Mouse (Mus musculus): Measurements from ENCODE around the gene Pgc. TPM values are rescaled to one million over a fixed set of nuclear protein-coding genes. Genes with fewer than 3 reads are reported as not detected.

The Pgc gene
- total and polyA plus RNA-seq, 2 experiments = 0.26 TPM; not detected in 1

- Histone ChIP-seq H3K27ac (replicated peaks; ENCODE audit: insufficient read depth, low read depth, low read length) (no peak overlapping the region), H3K27me3 (ENCODE audit: control insufficient read depth, insufficient read depth, low read length) (no peaks in the 10 kb centered on the region), H3K4me1 (ENCODE audit: control insufficient read depth, insufficient read depth, low read length) (peaks cover 5% of the 10 kb centered on the region; the same call in 1 of the 2 replicates), H3K36me3 (ENCODE audit: control insufficient read depth, insufficient read depth, low read length) (no peaks in the 10 kb centered on the region), H3K79me2 (ENCODE audit: control insufficient read depth, insufficient read depth, low read length) (peaks cover 35% of the 10 kb centered on the region), H3K9ac (ENCODE audit: low read depth, low read length) (peak overlapping the region; percentile 55; the same call in 1 of the 2 replicates), H3K4me3 (ENCODE audit: insufficient read depth, low read depth, low read length) (peak overlapping the region; percentile 84; the same call in 1 of the 2 replicates)
- 64% methylated on average over 20 of the region's 20 CpGs for WGBS
- TF ChIP-seq POLR2A (IDR thresholded peaks at IDR 0.05; ENCODE audit: extremely low read depth, insufficient read depth, low read length) (no peak), CTCF (IDR thresholded peaks at IDR 0.05; ENCODE audit: low read depth, low read length) (no peak)
- no peak for DNase-seq (ENCODE audit: extremely low read depth, low read depth, low spot score)
Observed at GRCm38 (mm10) chr17:47738879-47739798, 12.5 kb downstream of the Pgc start.

- peaks cover 39% of the 10 kb centered on the region for H3K79me2 ChIP-seq (ENCODE audit: control insufficient read depth, insufficient read depth, low read length)
- H3K27ac ChIP-seq (replicated peaks; ENCODE audit: insufficient read depth, low read depth, low read length) = no peak overlapping the region
- TF ChIP-seq POLR2A (IDR thresholded peaks at IDR 0.05; ENCODE audit: extremely low read depth, insufficient read depth, low read length) (no peak), CTCF (IDR thresholded peaks at IDR 0.05; ENCODE audit: low read depth, low read length) (no peak)
- no peak overlapping the region for H3K9ac ChIP-seq (ENCODE audit: low read depth, low read length)
- no peaks in the 10 kb centered on the region for H3K27me3 ChIP-seq (ENCODE audit: control insufficient read depth, insufficient read depth, low read length)
- no peak overlapping the region for H3K4me3 ChIP-seq (ENCODE audit: insufficient read depth, low read depth, low read length)
- WGBS = 93% methylated on average over 2 of the region's 2 CpGs
- H3K36me3 ChIP-seq (ENCODE audit: control insufficient read depth, insufficient read depth, low read length) = no peaks in the 10 kb centered on the region
- peaks cover 5% of the 10 kb centered on the region; the same call in 1 of the 2 replicates for H3K4me1 ChIP-seq (ENCODE audit: control insufficient read depth, insufficient read depth, low read length)
- DNase-seq (ENCODE audit: extremely low read depth, low read depth, low spot score) = no peak
Observed at GRCm38 (mm10) chr17:47740186-47740585, 13.5 kb downstream of the Pgc start.

- Histone ChIP-seq H3K27ac (replicated peaks; ENCODE audit: insufficient read depth, low read depth, low read length) (no peak overlapping the region), H3K36me3 (ENCODE audit: control insufficient read depth, insufficient read depth, low read length) (no peaks in the 10 kb centered on the region), H3K79me2 (ENCODE audit: control insufficient read depth, insufficient read depth, low read length) (peaks cover 37% of the 10 kb centered on the region), H3K27me3 (ENCODE audit: control insufficient read depth, insufficient read depth, low read length) (no peaks in the 10 kb centered on the region), H3K4me3 (ENCODE audit: insufficient read depth, low read depth, low read length) (no peak overlapping the region), H3K9ac (ENCODE audit: low read depth, low read length) (no peak overlapping the region), H3K4me1 (ENCODE audit: control insufficient read depth, insufficient read depth, low read length) (peaks cover 7% of the 10 kb centered on the region)
- WGBS = 68% methylated on average over 16 of the region's 16 CpGs
- TF ChIP-seq CTCF (IDR thresholded peaks at IDR 0.05; ENCODE audit: low read depth, low read length) (peak; percentile 49), POLR2A (IDR thresholded peaks at IDR 0.05; ENCODE audit: extremely low read depth, insufficient read depth, low read length) (no peak)
- no peak for DNase-seq (ENCODE audit: extremely low read depth, low read depth, low spot score)
Observed at GRCm38 (mm10) chr17:47742991-47743734, 16.5 kb downstream of the Pgc start.

- Histone ChIP-seq H3K27ac (replicated peaks; ENCODE audit: insufficient read depth, low read depth, low read length) (no peak overlapping the region), H3K4me3 (ENCODE audit: insufficient read depth, low read depth, low read length) (no peak overlapping the region), H3K9ac (ENCODE audit: low read depth, low read length) (no peak overlapping the region), H3K79me2 (ENCODE audit: control insufficient read depth, insufficient read depth, low read length) (peaks cover 28% of the 10 kb centered on the region), H3K27me3 (ENCODE audit: control insufficient read depth, insufficient read depth, low read length) (no peaks in the 10 kb centered on the region), H3K36me3 (ENCODE audit: control insufficient read depth, insufficient read depth, low read length) (no peaks in the 10 kb centered on the region), H3K4me1 (ENCODE audit: control insufficient read depth, insufficient read depth, low read length) (peaks cover 11% of the 10 kb centered on the region)
- DNase-seq (ENCODE audit: extremely low read depth, low read depth, low spot score) = no peak
- no peak for TF ChIP-seq POLR2A (IDR thresholded peaks at IDR 0.05; ENCODE audit: extremely low read depth, insufficient read depth, low read length)
- TF ChIP-seq CTCF (IDR thresholded peaks at IDR 0.05; ENCODE audit: low read depth, low read length) = no peak
- 98% methylated on average over 14 of the region's 14 CpGs for WGBS
Observed at GRCm38 (mm10) chr17:47744086-47744485, 17.4 kb downstream of the Pgc start.

GRCm38 (mm10) chr17:47744746-47745368 is 18.2 kb downstream of the Pgc start:
- H3K27ac ChIP-seq (replicated peaks; ENCODE audit: insufficient read depth, low read depth, low read length) = no peak overlapping the region
- H3K27me3 ChIP-seq (ENCODE audit: control insufficient read depth, insufficient read depth, low read length) = no peaks in the 10 kb centered on the region
- H3K36me3 ChIP-seq (ENCODE audit: control insufficient read depth, insufficient read depth, low read length) = no peaks in the 10 kb centered on the region
- peaks cover 23% of the 10 kb centered on the region for H3K79me2 ChIP-seq (ENCODE audit: control insufficient read depth, insufficient read depth, low read length)
- peaks cover 13% of the 10 kb centered on the region for H3K4me1 ChIP-seq (ENCODE audit: control insufficient read depth, insufficient read depth, low read length)
- no peak overlapping the region for H3K9ac ChIP-seq (ENCODE audit: low read depth, low read length)
- H3K4me3 ChIP-seq (ENCODE audit: insufficient read depth, low read depth, low read length) = no peak overlapping the region
- TF ChIP-seq CTCF (IDR thresholded peaks at IDR 0.05; ENCODE audit: low read depth, low read length) = peak; percentile 54; the same call in 1 of the 2 replicates
- TF ChIP-seq POLR2A (IDR thresholded peaks at IDR 0.05; ENCODE audit: extremely low read depth, insufficient read depth, low read length) = no peak
- WGBS = 90% methylated on average over 10 of the region's 10 CpGs
- DNase-seq (ENCODE audit: extremely low read depth, low read depth, low spot score) = no peak

All from liver, adult 2 months (tissue).